Mouse (Mus musculus): ENCODE measurements around the gene Cnnm2. TPM values are rescaled to one million over a fixed set of nuclear protein-coding genes. Genes with fewer than 3 reads are reported as not detected.
A peak's percentile ranks its signal among the peaks of the same experiment; 100 is the strongest.
"Not testable (repeated sequence)": the region's sequence is repeated elsewhere in the genome, so short reads cannot be mapped to it uniquely, and the experiment has no call there.

The Cnnm2 gene
- polyA plus RNA-seq, 1 experiment, result 28.7 TPM

DNA sequence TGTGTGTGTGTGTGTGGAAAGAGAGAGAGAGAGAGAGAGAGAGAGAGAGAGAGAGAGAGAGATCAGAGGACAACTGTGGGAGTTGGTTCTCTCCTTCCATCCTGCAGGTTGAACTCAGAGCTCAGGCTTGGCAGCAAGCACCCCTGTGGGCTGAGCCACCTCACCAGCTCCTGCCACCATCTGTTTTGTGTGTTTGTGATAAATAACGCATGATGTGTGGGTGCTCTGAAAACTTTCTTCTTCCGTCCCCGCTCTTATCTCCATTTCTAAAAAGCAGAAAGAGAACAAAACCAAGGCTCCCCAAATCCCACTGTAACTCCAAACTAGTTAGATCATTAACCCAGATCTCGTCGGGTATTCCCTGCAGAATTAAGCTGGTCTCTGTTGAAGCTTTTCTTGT, 4.7 kb downstream of the Cnnm2 start:
- peaks cover 8% of the 10 kb centered on the region; the same call in 1 of the 2 replicates for H3K4me1 ChIP-seq (ENCODE audit: control insufficient read depth, insufficient read depth, insufficient read length, low read length)
- no peak overlapping the region for H3K27ac ChIP-seq (replicated peaks; ENCODE audit: low read depth, low read length)
- no peak overlapping the region for H3K4me3 ChIP-seq (ENCODE audit: insufficient read depth, low read depth, low read length)

DNA sequence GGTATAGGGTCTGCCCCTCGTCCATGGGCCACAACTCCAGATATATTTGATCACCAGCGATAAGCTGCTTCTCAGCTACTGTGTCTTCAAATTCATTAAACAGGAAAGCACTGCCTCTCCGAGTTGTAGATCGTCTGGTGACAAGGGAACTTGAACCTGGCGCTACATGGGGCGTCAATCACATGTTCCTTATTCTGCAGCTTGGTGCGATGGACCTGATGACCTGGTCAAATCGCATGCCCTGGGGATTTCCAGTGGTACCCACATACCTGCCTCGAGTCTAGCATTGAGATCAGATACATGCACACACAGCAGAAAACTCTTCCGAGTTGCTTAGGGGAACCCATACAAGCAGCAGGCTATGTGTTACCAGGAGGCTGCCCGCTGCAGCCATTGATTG, 8.4 kb downstream of the Cnnm2 start:
- Histone ChIP-seq H3K27ac (replicated peaks; ENCODE audit: low read depth, low read length) (no peak overlapping the region), H3K4me3 (ENCODE audit: insufficient read depth, low read depth, low read length) (no peak overlapping the region), H3K4me1 (ENCODE audit: control insufficient read depth, insufficient read depth, insufficient read length, low read length) (0 out of 2 replicates have a peak, but pooled peaks cover 3% of the 10 kb centered on the region)

DNA sequence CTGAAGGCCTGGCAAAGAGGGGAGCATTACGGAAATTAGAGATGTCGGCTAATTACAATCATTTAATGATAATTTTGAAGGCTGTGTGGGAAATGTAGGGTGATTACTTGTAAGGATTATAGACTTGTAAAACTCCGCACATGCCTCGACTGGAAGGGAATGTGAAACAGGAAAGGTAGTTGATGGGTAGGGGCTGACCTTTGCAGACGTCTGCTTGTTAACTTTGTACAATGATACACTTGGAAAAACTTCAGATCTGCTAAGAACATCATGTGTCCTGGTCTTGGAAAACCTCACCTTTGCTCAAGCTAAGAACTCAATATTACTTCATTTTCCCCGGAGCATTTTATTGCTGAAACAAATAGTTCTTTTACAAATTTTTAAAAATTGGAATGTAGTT, 10.4 kb downstream of the Cnnm2 start:
- Histone ChIP-seq H3K27ac (replicated peaks; ENCODE audit: low read depth, low read length) (peak overlapping the region; percentile 88), H3K4me3 (ENCODE audit: insufficient read depth, low read depth, low read length) (no peak overlapping the region), H3K4me1 (ENCODE audit: control insufficient read depth, insufficient read depth, insufficient read length, low read length) (peaks cover 7% of the 10 kb centered on the region)

DNA sequence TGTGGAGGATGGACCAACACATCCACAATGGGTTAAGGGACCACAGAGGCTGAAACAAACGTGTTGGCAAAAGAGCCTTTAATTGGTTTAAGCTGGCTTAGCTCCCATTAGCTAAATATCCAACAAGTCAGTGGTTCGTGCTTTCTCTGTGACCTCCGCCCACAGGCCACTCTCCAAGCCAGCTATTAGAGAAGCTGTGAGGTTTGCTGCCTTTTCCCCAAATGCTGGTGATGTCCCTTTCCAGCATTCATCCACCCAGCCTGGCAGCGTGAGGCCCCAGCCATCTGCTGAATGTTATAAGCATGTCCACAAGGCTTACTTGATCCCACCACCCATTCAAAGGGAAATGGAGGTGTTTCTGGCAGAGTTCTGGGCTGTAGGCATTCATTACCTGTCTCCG, 15.0 kb downstream of the Cnnm2 start:
- 0 out of 2 replicates have a peak overlapping the region, but pooled peaks have one; percentile 28 for H3K27ac ChIP-seq (replicated peaks; ENCODE audit: low read depth, low read length)
- H3K4me1 ChIP-seq (ENCODE audit: control insufficient read depth, insufficient read depth, insufficient read length, low read length), result peaks cover 14% of the 10 kb centered on the region
- H3K4me3 ChIP-seq (ENCODE audit: insufficient read depth, low read depth, low read length), result no peak overlapping the region

DNA sequence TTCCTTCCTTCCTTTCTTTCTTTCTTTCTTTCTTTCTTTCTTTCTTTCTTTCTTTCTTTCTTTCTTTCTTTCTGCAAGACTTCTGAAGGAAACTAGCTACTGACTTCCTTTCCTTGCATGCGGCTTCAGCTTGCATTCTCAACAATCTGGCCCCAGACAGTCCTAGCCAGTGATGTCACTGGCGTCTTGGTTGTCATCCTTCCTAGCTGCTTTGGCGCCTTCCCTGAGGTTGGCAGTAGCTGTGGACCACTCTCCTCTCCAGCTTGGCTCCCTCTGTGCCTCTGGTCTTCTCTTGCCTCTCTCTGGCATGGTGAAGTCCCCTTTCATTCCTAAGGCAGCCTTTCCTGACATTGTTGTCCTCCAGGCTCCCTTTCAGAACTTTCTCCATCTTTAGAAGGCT, 15.5 kb downstream of the Cnnm2 start:
- Histone ChIP-seq H3K27ac (replicated peaks; ENCODE audit: low read depth, low read length) (0 out of 2 replicates have a peak overlapping the region, but pooled peaks have one; percentile 1), H3K4me1 (ENCODE audit: control insufficient read depth, insufficient read depth, insufficient read length, low read length) (peaks cover 14% of the 10 kb centered on the region), H3K4me3 (ENCODE audit: insufficient read depth, low read depth, low read length) (no peak overlapping the region)

DNA sequence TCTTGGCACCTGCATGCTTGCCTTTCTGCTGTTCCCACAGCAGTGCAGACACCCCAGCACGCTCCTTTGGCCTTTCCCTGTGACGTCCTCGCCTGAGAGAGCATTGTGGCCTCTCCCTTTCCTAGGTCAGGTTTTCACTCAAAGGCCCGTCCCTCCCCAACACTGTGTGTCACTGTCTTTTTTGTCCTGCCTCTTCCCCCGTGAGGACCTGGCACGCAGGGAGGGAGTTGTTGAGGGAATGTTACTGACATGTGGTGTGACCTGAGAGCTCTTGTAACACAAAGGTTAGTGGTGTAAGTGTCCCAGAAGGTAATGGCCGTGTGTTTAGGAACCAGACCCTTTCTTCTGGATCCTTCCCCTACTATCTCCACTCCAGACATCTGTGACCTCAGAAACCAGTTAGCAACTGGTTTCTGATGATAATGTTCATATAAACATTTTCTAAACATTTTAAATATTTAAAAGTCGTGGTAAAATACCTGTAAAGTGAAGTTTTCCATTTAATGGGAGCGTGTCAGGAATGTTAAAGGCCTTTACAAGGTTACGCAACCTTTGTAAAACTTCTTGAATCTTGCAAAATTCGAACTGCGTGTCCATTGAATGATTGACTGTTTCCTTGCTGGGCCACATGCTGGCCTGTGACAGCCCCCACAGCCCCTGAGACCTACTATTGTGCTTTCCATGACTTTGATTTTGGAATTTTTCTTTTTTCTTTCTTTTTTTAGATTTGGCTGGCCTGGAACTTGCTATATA, 16.7 kb downstream of the Cnnm2 start:
- H3K4me1 ChIP-seq (ENCODE audit: control insufficient read depth, insufficient read depth, insufficient read length, low read length), result peaks cover 14% of the 10 kb centered on the region
- H3K27ac ChIP-seq (replicated peaks; ENCODE audit: low read depth, low read length), result peak overlapping the region; percentile 93
- no peak overlapping the region for H3K4me3 ChIP-seq (ENCODE audit: insufficient read depth, low read depth, low read length)

DNA sequence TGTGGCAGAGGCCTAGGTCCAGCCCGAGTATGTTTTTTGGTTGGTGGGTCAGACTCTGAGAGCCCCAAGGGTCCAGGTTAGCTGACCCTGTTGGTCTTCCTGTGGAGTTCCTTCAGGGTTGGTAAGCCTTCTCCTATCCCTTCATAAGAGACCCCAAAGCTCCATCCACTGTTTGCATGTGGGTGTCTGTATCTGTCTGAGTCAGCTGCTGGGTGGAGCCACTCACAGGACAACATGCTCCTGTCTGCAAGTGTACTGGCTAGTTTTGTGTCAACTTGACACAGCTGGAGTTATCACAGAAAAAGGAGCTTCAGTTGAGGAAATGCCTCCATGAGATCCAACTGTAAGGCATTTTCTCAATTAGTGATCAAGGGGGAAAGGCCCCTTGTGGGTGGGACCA, 17.7 kb downstream of the Cnnm2 start:
- Histone ChIP-seq H3K27ac (replicated peaks; ENCODE audit: low read depth, low read length) (peak overlapping the region; percentile 18), H3K4me1 (ENCODE audit: control insufficient read depth, insufficient read depth, insufficient read length, low read length) (peaks cover 15% of the 10 kb centered on the region)
- H3K4me3 ChIP-seq (ENCODE audit: insufficient read depth, low read depth, low read length), result not testable (repeated sequence)

DNA sequence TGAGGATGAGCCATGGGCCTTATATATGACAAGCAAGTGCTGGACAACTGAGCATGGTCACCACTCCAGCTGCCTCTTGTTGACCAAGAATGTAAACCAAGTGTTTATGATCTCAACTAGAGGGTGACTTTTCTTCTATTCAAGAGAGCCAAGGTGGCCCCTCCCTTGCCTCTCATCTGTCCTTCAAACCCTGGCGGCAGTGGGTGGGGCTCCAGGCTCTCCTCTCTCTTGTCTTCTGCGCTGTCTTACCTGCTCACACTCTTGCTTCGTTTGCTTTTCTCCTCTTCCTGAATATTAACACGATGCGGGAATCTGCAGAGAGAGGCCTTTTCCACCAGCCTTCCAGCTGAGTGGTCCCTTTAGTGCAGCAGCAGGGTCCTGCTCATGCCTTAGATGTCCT, 22.6 kb downstream of the Cnnm2 start:
- Histone ChIP-seq H3K4me1 (ENCODE audit: control insufficient read depth, insufficient read depth, insufficient read length, low read length) (peaks cover 13% of the 10 kb centered on the region), H3K27ac (replicated peaks; ENCODE audit: low read depth, low read length) (peak overlapping the region; percentile 47), H3K4me3 (ENCODE audit: insufficient read depth, low read depth, low read length) (no peak overlapping the region)

DNA sequence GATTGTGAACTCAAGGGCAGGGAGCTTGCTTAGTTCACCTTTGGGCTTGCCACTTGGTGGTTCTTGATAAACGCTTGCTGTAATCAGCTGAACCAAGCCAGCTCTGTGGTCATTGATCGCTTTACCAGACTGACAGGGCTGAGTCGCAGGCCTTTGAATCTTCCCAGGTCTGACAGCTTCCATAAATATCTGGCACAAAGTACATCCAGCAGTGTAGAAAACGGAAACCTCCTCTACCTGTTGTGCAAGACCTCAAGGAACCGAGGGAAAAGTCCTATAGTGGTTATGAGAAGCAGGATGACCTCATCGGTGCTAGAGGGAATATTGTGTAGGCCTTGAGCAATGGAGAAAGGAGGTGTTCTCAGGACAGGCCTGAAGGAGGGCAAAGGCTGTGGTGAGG, 23.1 kb downstream of the Cnnm2 start:
- Histone ChIP-seq H3K4me1 (ENCODE audit: control insufficient read depth, insufficient read depth, insufficient read length, low read length) (peaks cover 17% of the 10 kb centered on the region), H3K4me3 (ENCODE audit: insufficient read depth, low read depth, low read length) (no peak overlapping the region)

DNA sequence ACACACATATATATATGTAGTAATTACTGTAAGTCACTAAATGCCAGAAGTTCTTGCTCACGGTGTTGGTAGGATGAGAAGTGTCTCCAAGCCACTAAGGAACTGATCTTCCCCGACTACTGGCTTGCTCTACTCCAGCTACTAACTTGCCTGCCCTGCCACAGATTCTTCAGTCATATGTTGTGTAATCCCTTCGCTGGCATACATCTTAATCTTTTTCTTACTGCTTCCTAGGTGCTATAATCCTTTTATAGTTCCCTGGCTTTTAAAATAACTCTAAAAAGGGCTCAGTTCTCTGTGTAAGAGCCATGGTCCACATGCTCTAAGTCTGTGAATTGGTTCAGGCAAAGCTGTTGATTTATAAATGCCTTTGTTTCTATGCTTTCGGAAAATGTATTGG, 24.2 kb downstream of the Cnnm2 start:
- peaks cover 18% of the 10 kb centered on the region for H3K4me1 ChIP-seq (ENCODE audit: control insufficient read depth, insufficient read depth, insufficient read length, low read length)
- no peak overlapping the region for H3K27ac ChIP-seq (replicated peaks; ENCODE audit: low read depth, low read length)
- no peak overlapping the region for H3K4me3 ChIP-seq (ENCODE audit: insufficient read depth, low read depth, low read length)

More for the DNA sequence above, 23.1 kb downstream of the Cnnm2 start:
- H3K27ac ChIP-seq (replicated peaks; ENCODE audit: low read depth, low read length), result peak overlapping the region; percentile 47

DNA sequence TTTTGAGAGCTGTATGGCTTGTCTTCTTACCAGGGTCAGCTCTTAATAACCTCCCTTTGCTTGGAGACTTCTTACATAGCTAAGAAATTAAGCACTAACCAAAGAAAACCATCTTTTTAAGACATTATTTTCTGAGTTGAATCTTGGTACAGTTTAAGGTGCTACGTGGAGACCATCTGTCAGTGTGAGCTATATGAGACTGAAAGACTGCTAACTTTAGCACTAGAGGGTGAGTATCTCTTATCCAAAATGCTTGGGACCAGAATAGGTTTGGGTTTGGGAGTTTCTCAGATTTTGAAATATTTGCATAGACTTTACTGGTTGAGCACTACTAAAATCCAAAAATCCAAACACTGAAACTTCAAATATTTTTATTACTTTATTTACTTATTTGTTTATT, 28.4 kb downstream of the Cnnm2 start:
- Histone ChIP-seq H3K4me1 (ENCODE audit: control insufficient read depth, insufficient read depth, insufficient read length, low read length) (peaks cover 15% of the 10 kb centered on the region), H3K4me3 (ENCODE audit: insufficient read depth, low read depth, low read length) (no peak overlapping the region), H3K27ac (replicated peaks; ENCODE audit: low read depth, low read length) (0 out of 2 replicates have a peak overlapping the region, but pooled peaks have one; percentile 28)

DNA sequence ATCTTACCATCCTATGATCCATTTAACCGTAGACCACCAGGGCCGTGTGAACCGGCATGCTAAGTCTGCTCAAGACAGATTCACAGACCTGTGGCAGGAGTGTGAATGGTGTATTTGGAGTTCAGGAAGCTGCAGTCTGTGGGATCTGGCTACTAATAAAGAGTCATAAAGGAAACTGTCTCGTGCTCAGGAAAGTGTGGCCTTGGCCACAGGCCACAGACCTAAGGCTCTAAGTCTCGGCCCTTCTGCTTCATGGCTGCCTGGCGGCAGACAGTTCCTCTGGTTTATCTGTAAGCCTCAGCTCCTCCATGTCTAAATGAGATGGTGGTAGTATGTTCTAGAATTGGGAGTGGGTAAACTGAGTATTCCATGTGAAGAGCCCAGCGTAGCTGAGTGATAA, 30.0 kb downstream of the Cnnm2 start:
- Histone ChIP-seq H3K4me3 (ENCODE audit: insufficient read depth, low read depth, low read length) (no peak overlapping the region), H3K27ac (replicated peaks; ENCODE audit: low read depth, low read length) (no peak overlapping the region), H3K4me1 (ENCODE audit: control insufficient read depth, insufficient read depth, insufficient read length, low read length) (peaks cover 13% of the 10 kb centered on the region)

DNA sequence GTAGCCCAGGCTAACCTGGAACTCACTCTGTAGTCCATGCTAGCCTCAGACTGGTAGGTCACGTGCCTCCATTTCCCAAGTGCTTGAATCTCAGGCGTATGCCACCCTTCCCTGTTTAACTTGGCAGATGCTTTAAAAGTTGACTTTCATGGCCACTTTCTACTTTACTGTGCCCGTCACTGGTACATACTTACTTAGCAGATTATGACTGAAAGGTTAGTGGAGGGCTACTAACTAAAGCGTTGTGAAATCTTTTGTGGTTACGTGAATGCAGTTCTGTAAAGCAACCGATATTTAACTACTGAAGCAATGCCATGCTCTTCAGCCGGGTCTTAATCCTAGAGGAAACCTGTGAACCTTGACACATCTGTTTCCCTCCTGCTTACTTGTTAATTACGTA, 30.5 kb downstream of the Cnnm2 start:
- peaks cover 13% of the 10 kb centered on the region for H3K4me1 ChIP-seq (ENCODE audit: control insufficient read depth, insufficient read depth, insufficient read length, low read length)
- no peak overlapping the region for H3K27ac ChIP-seq (replicated peaks; ENCODE audit: low read depth, low read length)
- H3K4me3 ChIP-seq (ENCODE audit: insufficient read depth, low read depth, low read length), result no peak overlapping the region

DNA sequence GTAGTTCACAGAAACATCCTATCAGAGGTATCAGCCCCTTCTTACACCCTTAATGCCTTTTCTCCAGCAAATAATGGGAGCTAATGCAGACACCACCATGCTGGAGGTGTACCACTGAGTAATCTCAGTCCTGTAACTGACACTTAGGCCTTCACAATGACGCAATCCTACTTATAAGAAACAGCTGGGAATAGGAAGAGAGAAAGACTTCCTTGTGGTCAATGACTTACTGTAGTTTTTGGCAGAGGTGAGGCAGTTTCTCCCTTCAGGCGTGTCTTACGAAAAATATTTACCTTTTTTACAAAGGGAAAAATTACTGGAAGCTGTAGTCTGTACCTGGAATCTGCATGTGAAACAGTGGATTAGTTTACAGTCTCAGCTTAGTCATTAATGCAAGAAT, 31.1 kb downstream of the Cnnm2 start:
- Histone ChIP-seq H3K4me1 (ENCODE audit: control insufficient read depth, insufficient read depth, insufficient read length, low read length) (peaks cover 13% of the 10 kb centered on the region), H3K4me3 (ENCODE audit: insufficient read depth, low read depth, low read length) (no peak overlapping the region), H3K27ac (replicated peaks; ENCODE audit: low read depth, low read length) (no peak overlapping the region)

DNA sequence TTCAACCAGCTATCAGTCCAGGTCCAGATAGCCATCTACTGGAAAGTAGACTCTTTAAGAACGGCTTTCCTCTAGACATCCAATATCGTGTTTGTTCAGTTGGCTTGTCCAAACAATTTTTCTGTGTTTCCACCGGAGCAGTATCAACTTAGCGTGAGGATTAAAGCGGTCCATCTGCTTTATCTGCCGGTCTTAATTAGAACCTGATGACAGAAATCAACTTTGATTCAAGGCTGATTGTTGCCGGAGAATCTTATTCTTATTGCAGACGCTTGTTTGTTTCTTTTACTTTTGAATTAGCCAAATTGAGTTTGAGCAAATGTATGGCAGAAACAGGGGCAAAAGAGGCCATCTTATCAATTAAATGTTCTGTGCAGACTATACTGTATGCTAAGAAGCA, 32.8 kb downstream of the Cnnm2 start:
- H3K4me1 ChIP-seq (ENCODE audit: control insufficient read depth, insufficient read depth, insufficient read length, low read length), result peaks cover 5% of the 10 kb centered on the region
- no peak overlapping the region for H3K27ac ChIP-seq (replicated peaks; ENCODE audit: low read depth, low read length)
- H3K4me3 ChIP-seq (ENCODE audit: insufficient read depth, low read depth, low read length), result no peak overlapping the region

DNA sequence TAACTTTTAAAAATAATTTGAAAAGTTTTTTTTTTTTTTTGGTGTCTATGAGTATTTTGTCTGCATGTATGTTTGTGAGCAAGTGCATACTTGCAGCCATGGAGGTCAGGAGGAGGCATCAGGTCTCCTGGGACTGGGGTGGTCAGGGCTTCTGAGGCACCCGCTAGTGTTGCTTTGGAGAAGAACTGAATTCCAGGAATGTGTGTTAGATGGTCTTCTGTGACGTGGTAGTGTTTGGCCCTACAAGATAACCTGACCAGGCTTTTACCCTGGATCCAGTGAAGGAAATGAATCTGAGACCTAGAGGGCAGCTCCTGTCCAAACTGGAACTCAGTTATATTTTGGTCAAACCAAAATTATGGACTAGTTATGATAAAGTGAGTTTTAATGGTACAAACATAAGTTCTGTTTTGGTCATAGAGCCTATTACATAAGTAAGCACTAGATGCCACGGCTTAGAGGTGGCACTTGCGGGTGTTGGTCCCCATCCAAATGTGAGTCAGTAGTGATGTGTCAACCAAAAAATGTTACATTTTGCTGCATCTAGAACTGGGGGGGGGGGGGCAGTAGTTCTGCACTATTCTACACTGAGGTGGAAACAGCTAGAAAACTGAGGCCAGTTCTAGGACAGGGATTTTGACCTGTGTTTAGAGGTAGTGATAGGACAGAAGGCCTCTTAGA, 38.6 kb downstream of the Cnnm2 start:
- Histone ChIP-seq H3K4me3 (ENCODE audit: insufficient read depth, low read depth, low read length) (no peak overlapping the region), H3K27ac (replicated peaks; ENCODE audit: low read depth, low read length) (no peak overlapping the region), H3K4me1 (ENCODE audit: control insufficient read depth, insufficient read depth, insufficient read length, low read length) (peaks cover 3% of the 10 kb centered on the region; the same call in 1 of the 2 replicates)
